Mouse (Mus musculus) MEL (cell line): ENCODE results near the gene Spem2. TPM values are rescaled to one million over a fixed set of nuclear protein-coding genes. Genes with fewer than 3 reads are reported as not detected.

Experiments used
- DNase-seq: peaks from one replicate; pipeline ENCODE4 v3.0.0; 2011; ENCODE audit warnings: low read depth, low spot score
- H3K27ac ChIP-seq: 2 replicates; pipeline ENCODE4 v1.5.1; 2012; ENCODE audit warnings: low read depth, mild to moderate bottlenecking, control low read depth, low read length, moderate library complexity; ENCODE audit not compliant: control insufficient read depth
- H3K27me3 ChIP-seq, 2 experiments: fragments of 150-350 bp in 1 of 2; sonication (generic) in 1 of 2; 2 replicates each; pipeline ENCODE4 v1.6.1; 2012; ENCODE audit warnings: low read length in 2 of 2, mild to moderate bottlenecking in 2 of 2, improper control_type of control experiment in 1 of 2, moderate library complexity in 1 of 2; ENCODE audit not compliant: insufficient read depth in 2 of 2, control insufficient read depth in 1 of 2
- H3K36me3 ChIP-seq, 2 experiments: 2 replicates each; pipeline ENCODE4 v1.6.1; 2012 to 2014; ENCODE audit warnings: low read length in 2 of 2, improper control_type of control experiment in 1 of 2, inconsistent platforms in 1 of 2, mild to moderate bottlenecking in 1 of 2; ENCODE audit not compliant: insufficient read depth in 2 of 2, control insufficient read depth in 1 of 2
- H3K4me1 ChIP-seq, 2 experiments: fragments of 150-350 bp in 1 of 2; sonication (generic) in 1 of 2; 2 replicates each; pipeline ENCODE4 v1.6.1; 2012; ENCODE audit warnings: low read length in 2 of 2, improper control_type of control experiment in 1 of 2, mild to moderate bottlenecking in 1 of 2; ENCODE audit not compliant: insufficient read depth in 2 of 2, control insufficient read depth in 1 of 2
- H3K4me3 ChIP-seq, 2 experiments: fragments of 150-350 bp in 1 of 2; sonication (generic) in 1 of 2; 2 replicates each; pipeline ENCODE4 v1.5.1; 2012; ENCODE audit warnings: low read depth in 2 of 2, low read length in 2 of 2, mild to moderate bottlenecking in 2 of 2, moderate library complexity in 2 of 2, control low read depth in 1 of 2, improper control_type of control experiment in 1 of 2; ENCODE audit not compliant: control insufficient read depth in 1 of 2, insufficient read depth in 1 of 2
- H3K79me2 ChIP-seq: 2 replicates; pipeline ENCODE4 v1.6.1; 2012; ENCODE audit warnings: mild to moderate bottlenecking, low read length, moderate library complexity; ENCODE audit not compliant: control insufficient read depth, poor library complexity, insufficient read depth
- H3K9ac ChIP-seq: 2 replicates; pipeline ENCODE4 v1.6.1; 2012; ENCODE audit warnings: low read depth, mild to moderate bottlenecking, control low read depth, low read length, moderate library complexity; ENCODE audit not compliant: control insufficient read depth, poor library complexity, severe bottlenecking
- H3K9me3 ChIP-seq: fragments of 150-350 bp; sonication (generic); replicated peaks from 2 replicates; pipeline ENCODE4 v1.6.1; 2012; ENCODE audit warnings: mild to moderate bottlenecking, low read length, improper control_type of control experiment, moderate library complexity; ENCODE audit not compliant: insufficient read depth
- CHD2 ChIP-seq: IDR thresholded peaks from 2 replicates; pipeline ENCODE4 v1.6.1; 2011; ENCODE audit warnings: low read length, improper control_type of control experiment
- CTCF ChIP-seq, 3 experiments: IDR thresholded peaks in 2 of 3; conservative IDR thresholded peaks in 1 of 3; 2 replicates each; pipeline ENCODE4 v1.5.1; 2011 to 2012; ENCODE audit warnings: low read length in 3 of 3, low read depth in 2 of 3, mild to moderate bottlenecking in 2 of 3, improper control_type of control experiment in 1 of 3, inconsistent platforms in 1 of 3, mixed read lengths in 1 of 3, moderate library complexity in 1 of 3; ENCODE audit not compliant: control insufficient read depth in 1 of 3, insufficient read depth in 1 of 3, poor library complexity in 1 of 3, severe bottlenecking in 1 of 3
- E2F4 ChIP-seq: IDR thresholded peaks from 2 replicates; pipeline ENCODE4 v1.6.1; 2011; ENCODE audit warnings: low read depth, low read length, improper control_type of control experiment, borderline replicate concordance
- GABPA ChIP-seq: IDR thresholded peaks from 2 replicates; pipeline ENCODE4 v1.6.1; 2012; ENCODE audit warnings: low read depth, mild to moderate bottlenecking, inconsistent platforms, low read length, improper control_type of control experiment, moderate library complexity
- GATA1 ChIP-seq: IDR thresholded peaks from 2 replicates; pipeline ENCODE4 v1.6.1; 2011; ENCODE audit warnings: low read depth, low read length, improper control_type of control experiment
- KAT2A ChIP-seq: conservative IDR thresholded peaks from 2 replicates; pipeline ENCODE4 v1.6.1; 2012; ENCODE audit warnings: low read depth, low read length, improper control_type of control experiment, inconsistent platforms
- MAX ChIP-seq: IDR thresholded peaks from 2 replicates; pipeline ENCODE4 v1.6.1; 2011; ENCODE audit warnings: low read length, improper control_type of control experiment
- MAZ ChIP-seq: IDR thresholded peaks from 2 replicates; pipeline ENCODE4 v1.6.1; 2012; ENCODE audit warnings: low read depth, mild to moderate bottlenecking, inconsistent platforms, low read length, improper control_type of control experiment
- MEF2A ChIP-seq: IDR thresholded peaks from 2 replicates; pipeline ENCODE4 v1.6.1; 2014; ENCODE audit warnings: low read depth, mild to moderate bottlenecking, inconsistent platforms, low read length, improper control_type of control experiment; ENCODE audit not compliant: poor library complexity, insufficient replicate concordance, severe bottlenecking; ENCODE audit errors: extremely low read depth
- MXI1 ChIP-seq: IDR thresholded peaks from 2 replicates; pipeline ENCODE4 v1.6.1; 2011; ENCODE audit warnings: mild to moderate bottlenecking, low read depth, low read length, improper control_type of control experiment
- MYB ChIP-seq: IDR thresholded peaks from 2 replicates; pipeline ENCODE4 v1.6.1; 2011; ENCODE audit warnings: mild to moderate bottlenecking, low read depth, low read length, improper control_type of control experiment
- POLR2A ChIP-seq, 2 experiments: IDR thresholded peaks; 2 replicates each; pipeline ENCODE4 v1.6.1; 2011 to 2012; ENCODE audit warnings: low read length in 2 of 2, mild to moderate bottlenecking in 2 of 2, control low read depth in 1 of 2, improper control_type of control experiment in 1 of 2, low read depth in 1 of 2, moderate library complexity in 1 of 2; ENCODE audit not compliant: control insufficient read depth in 1 of 2, insufficient read depth in 1 of 2, poor library complexity in 1 of 2
- RAD21 ChIP-seq: IDR thresholded peaks from 2 replicates; pipeline ENCODE4 v1.6.1; 2011; ENCODE audit warnings: mild to moderate bottlenecking, low read depth, low read length, improper control_type of control experiment
- SIN3A ChIP-seq: IDR thresholded peaks from 2 replicates; pipeline ENCODE4 v1.6.1; 2012; ENCODE audit warnings: low read length, improper control_type of control experiment, inconsistent platforms
- SMC3 ChIP-seq: IDR thresholded peaks from 2 replicates; pipeline ENCODE4 v1.6.1; 2011; ENCODE audit warnings: low read depth, low read length, improper control_type of control experiment
- TAL1 ChIP-seq: IDR thresholded peaks from 2 replicates; pipeline ENCODE4 v1.6.1; 2012; ENCODE audit warnings: mild to moderate bottlenecking, inconsistent platforms, low read length, moderate library complexity, mixed read lengths
- TBP ChIP-seq: IDR thresholded peaks from 2 replicates; pipeline ENCODE4 v1.8.0; 2011; ENCODE audit warnings: low read depth, low read length, improper control_type of control experiment
- TCF12 ChIP-seq: IDR thresholded peaks from 2 replicates; pipeline ENCODE4 v1.6.1; 2014; ENCODE audit warnings: low read depth, mild to moderate bottlenecking, inconsistent platforms, low read length, improper control_type of control experiment, moderate library complexity
- ZC3H11A ChIP-seq: IDR thresholded peaks from 2 replicates; pipeline ENCODE4 v1.6.1; 2012; ENCODE audit warnings: low read depth, mild to moderate bottlenecking, inconsistent platforms, low read length, improper control_type of control experiment
- ZKSCAN1 ChIP-seq: IDR thresholded peaks from 2 replicates; pipeline ENCODE4 v1.6.1; 2012; ENCODE audit warnings: low read depth, mild to moderate bottlenecking, inconsistent platforms, low read length, improper control_type of control experiment, moderate library complexity
- ZNF384 ChIP-seq: IDR thresholded peaks from 2 replicates; pipeline ENCODE4 v1.6.1; 2012; ENCODE audit warnings: low read depth, mild to moderate bottlenecking, inconsistent platforms, low read length, improper control_type of control experiment
- polyA plus RNA-seq, 2 experiments: library from polyadenylated mRNA; stranded (reverse) in 1 of 2; unstranded in 1 of 2; fragments of >175 nt in 1 of 2; fragments of >200 nt in 1 of 2; gene quantifications; 2 replicates each; pipeline versions ENCODE4 v1.2.1 to v1.2.4; 2012; ENCODE audit warnings: low replicate concordance in 2 of 2, low read depth in 1 of 2; ENCODE audit not compliant: insufficient read length in 2 of 2, insufficient read depth in 1 of 2, missing spikeins in 1 of 2
- total RNA-seq: library from RNA; depleted of rRNA; stranded (reverse); fragments of 300-350 nt; gene quantifications from 2 replicates; pipeline ENCODE4 v1.2.3, GENCODE M21; 2012

The Spem2 gene
- total and polyA plus RNA-seq, 3 experiments = not detected

DNA sequence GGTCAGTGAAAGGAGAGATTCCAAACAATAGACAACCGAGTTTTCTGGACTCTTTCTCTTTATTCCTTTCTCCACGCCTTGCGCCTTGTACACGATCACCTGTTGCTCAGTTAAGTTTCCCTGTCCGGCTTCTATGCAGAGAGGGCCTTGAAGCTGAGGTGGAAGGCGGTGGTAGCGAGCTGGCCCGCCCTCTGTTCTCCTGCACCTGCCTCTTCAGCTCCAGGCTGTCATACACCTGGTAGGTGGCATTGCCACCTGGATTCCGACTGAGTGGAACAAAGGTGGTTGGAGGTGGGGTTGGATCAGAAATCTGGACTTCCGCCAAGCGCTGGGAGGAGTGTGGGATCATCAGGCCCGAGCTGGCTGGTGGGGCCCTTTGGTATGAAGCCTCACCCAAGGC is 1.7 kb downstream of the Spem2 start:
- H3K36me3 ChIP-seq = no peaks in the 10 kb centered on the region
- no peak overlapping the region for H3K27ac ChIP-seq
- no peaks in the 10 kb centered on the region for H3K79me2 ChIP-seq
- no peak overlapping the region for H3K4me3 ChIP-seq
- no peak for DNase-seq
- TF ChIP-seq RAD21 (no peak), TBP (no peak), ZKSCAN1 (no peak), MYB (no peak), MAX (no peak), ZC3H11A (no peak), CHD2 (no peak), E2F4 (no peak), GABPA (no peak), SIN3A (no peak), TCF12 (no peak), KAT2A (no peak), TAL1 (no peak)
- H3K4me1 ChIP-seq = no peaks in the 10 kb centered on the region
- peaks cover 0 to 2% of the 10 kb centered on the region in 2 experiments; a peak in 1 of 4 replicates for H3K27me3 ChIP-seq
- no peak overlapping the region for H3K9ac ChIP-seq
- no peaks in the 10 kb centered on the region for H3K9me3 ChIP-seq

DNA sequence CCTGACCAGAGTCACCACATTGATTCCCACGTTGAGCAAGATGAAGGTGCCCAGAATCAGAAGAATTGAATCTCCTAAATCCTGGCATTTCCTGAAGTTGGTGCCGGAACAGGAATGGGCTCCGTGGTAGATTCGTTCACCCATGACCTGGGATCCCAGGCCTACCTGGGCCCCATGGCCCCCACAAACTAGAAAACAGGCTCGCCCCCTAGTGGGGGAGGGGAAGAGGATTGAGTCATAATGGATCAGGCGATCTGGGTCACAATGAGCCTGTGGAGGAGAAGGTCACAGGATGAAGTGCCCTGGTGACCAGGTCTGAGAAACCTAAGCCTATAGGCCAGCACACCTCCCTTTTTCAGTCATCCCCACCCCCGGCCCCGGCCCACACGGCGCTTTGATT is 3.1 kb downstream of the Spem2 start, which contains the start of gene Gm39566:
Gene Gm39566, minus strand, starts transcription at position 144 of the 400 bp plus-strand sequence.
- Histone ChIP-seq H3K79me2 (no peaks in the 10 kb centered on the region), H3K27ac (no peak within 1 kb of the TSS), H3K4me3 (no peak within 1 kb of the TSS), H3K36me3 (no peaks in the 10 kb centered on the region), H3K9me3 (no peaks in the 10 kb centered on the region), H3K27me3 (peaks cover 2 to 5% of the 10 kb centered on the region in 2 experiments), H3K9ac (no peak within 1 kb of the TSS), H3K4me1 (no peaks in the 10 kb centered on the region)
- no peak for DNase-seq
- TF ChIP-seq SMC3 (0 out of 2 replicates have a peak, but pooled peaks have one; percentile 30), ZNF384 (no peak), TBP (no peak), MEF2A (no peak), CTCF (IDR thresholded peaks at IDR 0.05 in 2 of 3, conservative IDR thresholded peaks at IDR 0.05 in 1 of 3; ENCODE audit: control insufficient read depth in 1 of 3, insufficient read depth in 1 of 3, low read depth in 2 of 3, low read length in 3 of 3, poor library complexity in 1 of 3, severe bottlenecking in 1 of 3) (peak in 2 of 3 experiments; percentile 29 to 31; a peak in 3 of 6 replicates), MAZ (0 out of 2 replicates have a peak, but pooled peaks have one; percentile 38), ZC3H11A (0 out of 2 replicates have a peak, but pooled peaks have one; percentile 22), TAL1 (no peak), MXI1 (no peak), POLR2A (IDR thresholded peaks at IDR 0.05; ENCODE audit: control insufficient read depth in 1 of 2, insufficient read depth in 1 of 2, low read depth in 1 of 2, low read length in 2 of 2, poor library complexity in 1 of 2) (no peak), GATA1 (no peak), RAD21 (peak; percentile 10)
